Mouse (Mus musculus): ENCODE results near the gene 1700067K01Rik. TPM values are rescaled to one million over a fixed set of nuclear protein-coding genes. Genes with fewer than 3 reads are reported as not detected.

Gene 1700067K01Rik
- polyA plus RNA-seq (2012; rRNA removed; ENCODE audit: low replicate concordance): 0.53 TPM in 2 replicates

GRCm38 (mm10) chr8:84001281-84002000 lies at the start of gene 1700067K01Rik:
1700067K01Rik (plus strand) TSS chr8:84001502.

GRCm38 (mm10) chr8:83955106-83955957 lies 46.0 kb upstream of the 1700067K01Rik start, which contains the start of the genes Gm10644 and Asf1b:
Gm10644 (minus strand) TSS chr8:83955205.
Asf1b (plus strand) TSS chr8:83955507.

GRCm38 (mm10) chr8:83972150-83973120 lies 28.9 kb upstream of the 1700067K01Rik start, which contains the start of gene Prkaca:
Prkaca (plus strand) TSS chr8:83972993.

GRCm38 (mm10) chr8:83997511-83998141 lies 3.7 kb upstream of the 1700067K01Rik start, which contains the start of gene Samd1:
Samd1 (plus strand) TSS chr8:83997672.

GRCm38 (mm10) chr8:84011705-84012498 lies 10.6 kb downstream of the 1700067K01Rik start, which contains the start of gene 2210011C24Rik:
2210011C24Rik (minus strand) TSS chr8:84012171.

GRCm38 (mm10) chr8:84021096-84021495 lies 19.8 kb downstream of the 1700067K01Rik start, which contains the start of gene Palm3:
Palm3 (plus strand) TSS chr8:84021471.

GRCm38 (mm10) chr8:84042066-84042947 lies 41.0 kb downstream of the 1700067K01Rik start, which contains the start of gene Il27ra:
Il27ra (minus strand) TSS chr8:84042589.

GRCm38 (mm10) chr8:84044900-84045299 lies 43.6 kb downstream of the 1700067K01Rik start, which contains the start of gene Rln3:
Rln3 (minus strand) TSS chr8:84045000.

Other genes starting within 250 kb of the 1700067K01Rik start
- gene Adgrl1, start 101.4 kb upstream of the 1700067K01Rik start, polyA plus RNA-seq (2012; rRNA removed; ENCODE audit: low replicate concordance): 9.4 and 15.6 TPM in 2 replicates
- 0.22 and 0.34 TPM in 2 replicates for gene Gm10644, start 46.3 kb upstream of the 1700067K01Rik start, polyA plus RNA-seq (2012; rRNA removed; ENCODE audit: low replicate concordance)
- gene Asf1b, start 46.0 kb upstream of the 1700067K01Rik start, polyA plus RNA-seq (2012; rRNA removed; ENCODE audit: low replicate concordance): 6.1 and 44.6 TPM in 2 replicates
- 38.5 and 50.4 TPM in 2 replicates for gene Prkaca, start 28.5 kb upstream of the 1700067K01Rik start, polyA plus RNA-seq (2012; rRNA removed; ENCODE audit: low replicate concordance)
- 33.3 and 36.7 TPM in 2 replicates for gene Samd1, start 3.8 kb upstream of the 1700067K01Rik start, polyA plus RNA-seq (2012; rRNA removed; ENCODE audit: low replicate concordance)
- gene 2210011C24Rik, start 10.7 kb downstream of the 1700067K01Rik start, polyA plus RNA-seq (2012; rRNA removed; ENCODE audit: low replicate concordance): 10.3 and 11.7 TPM in 2 replicates
- 0.05 and 0.19 TPM in 2 replicates for gene Palm3, start 20.0 kb downstream of the 1700067K01Rik start, polyA plus RNA-seq (2012; rRNA removed; ENCODE audit: low replicate concordance)
- 2.7 and 2.9 TPM in 2 replicates for gene Il27ra, start 41.1 kb downstream of the 1700067K01Rik start, polyA plus RNA-seq (2012; rRNA removed; ENCODE audit: low replicate concordance)
- 0.33 and 0.85 TPM in 2 replicates for gene Rln3, start 43.5 kb downstream of the 1700067K01Rik start, polyA plus RNA-seq (2012; rRNA removed; ENCODE audit: low replicate concordance)
- gene Gm10643, start 63.6 kb downstream of the 1700067K01Rik start, polyA plus RNA-seq (2012; rRNA removed; ENCODE audit: low replicate concordance): 0.11 and 0.47 TPM in 2 replicates
- 28.4 and 32.1 TPM in 2 replicates for gene Rfx1, start 65.3 kb downstream of the 1700067K01Rik start, polyA plus RNA-seq (2012; rRNA removed; ENCODE audit: low replicate concordance)
- 74.8 and 118 TPM in 2 replicates for gene Dcaf15, start 103.3 kb downstream of the 1700067K01Rik start, polyA plus RNA-seq (2012; rRNA removed; ENCODE audit: low replicate concordance)
- gene Podnl1, start 124.5 kb downstream of the 1700067K01Rik start, polyA plus RNA-seq (2012; rRNA removed; ENCODE audit: low replicate concordance): 4.5 and 9.4 TPM in 2 replicates
- 35.5 and 51.7 TPM in 2 replicates for gene Cc2d1a, start 146.4 kb downstream of the 1700067K01Rik start, polyA plus RNA-seq (2012; rRNA removed; ENCODE audit: low replicate concordance)
- 0.12 and 0.16 TPM in 2 replicates for gene 4930432K21Rik, start 146.5 kb downstream of the 1700067K01Rik start, polyA plus RNA-seq (2012; rRNA removed; ENCODE audit: low replicate concordance)
- 0.63 TPM in 1 of 2 replicates, not detected in the other for gene Nanos3, start 183.7 kb downstream of the 1700067K01Rik start, polyA plus RNA-seq (2012; rRNA removed; ENCODE audit: low replicate concordance)
- gene Zswim4, start 235.6 kb downstream of the 1700067K01Rik start, polyA plus RNA-seq (2012; rRNA removed; ENCODE audit: low replicate concordance): 12.3 and 16.6 TPM in 2 replicates
- 61.8 and 96.3 TPM in 2 replicates for gene D8Ertd738e, start 248.2 kb downstream of the 1700067K01Rik start, polyA plus RNA-seq (2012; rRNA removed; ENCODE audit: low replicate concordance)